9 mouse cellular contexts compared by ENCODE assay signal in the genomic region with DNA sequence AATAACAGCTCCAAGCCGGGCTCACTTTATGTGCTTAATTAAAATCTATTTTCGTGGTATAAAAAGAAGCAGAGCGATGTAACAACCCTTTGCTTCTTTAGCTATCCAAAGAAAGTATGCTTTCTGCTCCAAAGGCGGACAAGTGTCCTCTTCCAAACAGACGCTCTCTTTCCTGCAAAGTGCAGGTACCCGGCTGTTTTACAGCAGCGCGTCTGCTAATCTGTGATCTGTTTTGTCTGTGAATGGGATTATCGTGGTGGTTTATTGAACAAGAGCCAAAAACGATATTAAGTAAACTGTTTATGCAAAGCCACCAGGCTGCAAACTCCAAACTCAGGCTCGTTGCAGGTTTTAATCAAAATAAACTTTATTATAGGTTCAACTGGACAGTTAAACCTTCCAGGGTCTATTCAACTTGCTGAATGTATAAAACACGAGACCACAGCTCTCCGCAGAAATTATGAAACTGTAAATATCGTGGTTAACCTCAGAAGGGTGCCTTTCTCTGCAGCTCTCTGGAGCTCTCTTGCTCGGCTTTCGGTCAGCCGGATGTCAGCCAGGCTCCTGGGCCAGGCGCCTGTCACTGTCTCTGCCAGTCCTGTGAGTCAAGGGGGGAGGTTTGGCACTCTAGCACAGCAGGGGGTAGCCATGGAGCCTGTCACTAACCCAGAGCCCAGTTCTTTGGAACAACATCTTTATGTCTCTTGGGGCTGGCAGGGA.
DNase-seq lines count a peak whose midpoint lies in the region; ATAC-seq lines count a peak whose summit lies in the region.
"Had no signal": no experiment of that assay in that cellular context is flagged by ENCODE, and none has a peak within 500 bp of the region (broad histone marks: within the 10 kb centered on the region; RNA-seq: fewer than 3 reads in every experiment).

No protein-coding gene starts in this region.

- DNase-seq in frontal cortex, postnatal 36 days (ENCODE audit: low spot score in 2 of 2), result no peak
- peak; percentile 39 for DNase-seq in ovary, adult 18-20 months (ENCODE audit: low spot score)
- no peak for DNase-seq in ovary, postnatal 14 days (ENCODE audit: low spot score)
- DNase-seq in cerebellum, postnatal 4 days (ENCODE audit: low spot score in 2 of 2), result peak; percentile 34 to 65
- DNase-seq in ovary, postnatal 36 days (ENCODE audit: low spot score), result peak; percentile 47
- no peak for DNase-seq in embryo, embryonic 11 days
- DNase-seq in thymus, postnatal 25 days, result no peak
- DNase-seq: liver, embryonic 13.5 days had no signal

- peak; percentile 55; the same call in 1 of the 2 replicates for ATAC-seq in frontal cortex, adult (ENCODE audit: low TSS enrichment)

Comparison
In these comparisons a context has a peak if more than half of its experiments do, and no peak if none do; other contexts are left out.
1. DNase-seq: peak in ovary, adult 18-20 months (single experiment), cerebellum, postnatal 4 days (2 of 2) and ovary, postnatal 36 days (single experiment); none in frontal cortex, postnatal 36 days (0 of 2), ovary, postnatal 14 days (single experiment), embryo, embryonic 11 days (single experiment) and thymus, postnatal 25 days (single experiment).